Mouse (Mus musculus): ENCODE data around the gene Faiml. TPM values are rescaled to one million over a fixed set of nuclear protein-coding genes. Genes with fewer than 3 reads are reported as not detected.

Faiml gene
- not detected for polyA plus RNA-seq (2017; shearing (Covaris generic))

GRCm38 (mm10) chr9:99237139-99237538 lies at the start of gene Faiml:
Gene Faiml (minus strand): TSS chr9:99237239.

GRCm38 (mm10) chr9:99243190-99243894 lies 6.3 kb upstream of the Faiml start, which contains the start of gene Cep70:
Gene Cep70 (plus strand): TSS chr9:99243367.

Other genes with a start within 250 kb of the Faiml start
- gene Gm1123, start 201.5 kb downstream of the Faiml start, polyA plus RNA-seq (2017; shearing (Covaris generic)), result not detected
- gene Pik3cb, start 96.6 kb downstream of the Faiml start, polyA plus RNA-seq (2017; shearing (Covaris generic)), result 9.9 TPM
- gene Cep70, start 6.1 kb upstream of the Faiml start, polyA plus RNA-seq (2017; shearing (Covaris generic)), result 10.3 TPM
- gene Esyt3, start 121.3 kb upstream of the Faiml start, polyA plus RNA-seq (2017; shearing (Covaris generic)), result 0.40 TPM
- gene Mras, start 200.1 kb upstream of the Faiml start, polyA plus RNA-seq (2017; shearing (Covaris generic)), result 0.11 TPM
- gene Nme9, start 214.2 kb upstream of the Faiml start, polyA plus RNA-seq (2017; shearing (Covaris generic)), result not detected